Mouse (Mus musculus) kidney, adult 2 months (tissue): ENCODE measurements around the gene Hpdl. TPM values are rescaled to one million over a fixed set of nuclear protein-coding genes. Genes with fewer than 3 reads are reported as not detected.

Source experiments
- DNase-seq: peaks from one replicate; pipeline ENCODE4 v3.0.0; 2021
- H3K27ac ChIP-seq: fragments of 200-500 bp; 2 replicates; pipeline ENCODE4 v1.5.1; 2012; ENCODE audit warnings: low read depth, low read length, control low read depth, inconsistent platforms; ENCODE audit not compliant: insufficient read depth
- H3K27me3 ChIP-seq: fragments of 200-500 bp; replicated peaks from 2 replicates; pipeline ENCODE4 v1.6.1; 2012; ENCODE audit warnings: mild to moderate bottlenecking, moderate library complexity, low read length, inconsistent platforms; ENCODE audit not compliant: control insufficient read depth, insufficient read depth
- H3K36me3 ChIP-seq: fragments of 200-500 bp; 2 replicates; pipeline ENCODE4 v1.6.1; 2012; ENCODE audit warnings: mild to moderate bottlenecking, moderate library complexity, low read length, inconsistent platforms; ENCODE audit not compliant: control insufficient read depth, insufficient read depth
- H3K4me1 ChIP-seq: fragments of 200-500 bp; 2 replicates; pipeline ENCODE4 v1.6.1; 2011; ENCODE audit warnings: low read length; ENCODE audit not compliant: control insufficient read depth, insufficient read depth
- H3K4me3 ChIP-seq: fragments of 200-500 bp; 2 replicates; pipeline ENCODE4 v1.5.1; 2011; ENCODE audit warnings: mild to moderate bottlenecking, low read depth, low read length, control low read depth; ENCODE audit not compliant: insufficient read depth
- CTCF ChIP-seq: fragments of 200-500 bp; conservative IDR thresholded peaks from 2 replicates; pipeline ENCODE4 v1.5.1; 2011; ENCODE audit warnings: low read depth, mild to moderate bottlenecking, control low read depth, low read length, moderate library complexity, mixed read lengths; ENCODE audit not compliant: insufficient read depth, insufficient read length
- POLR2A ChIP-seq: fragments of 200-500 bp; IDR thresholded peaks from one replicate; pipeline ENCODE4 v1.6.1; 2011; ENCODE audit warnings: low read depth, low read length, control low read depth
- WGBS: fragments of 180-500 bp; shearing (Covaris S2); methylation state at CpG from one replicate; pipeline ENCODE4 v1.1.7; 2018; 5-methylcytosine and 5-hydroxymethylcytosine counted together
- polyA plus RNA-seq: library from polyadenylated mRNA; depleted of rRNA; stranded (reverse); fragments of >200 nt; gene quantifications from 2 replicates; pipeline ENCODE4 v1.2.3, GENCODE M21; 2012; rRNA removed

Hpdl gene
- 2.1 and 2.5 TPM in 2 replicates for polyA plus RNA-seq

GRCm38 (mm10) chr4:116821694-116822016 lies at the start of gene Hpdl:
Gene Hpdl (minus strand): TSS chr4:116821707.
- DNase-seq = no peak
- WGBS = 14% methylated on average over 9 of the region's 9 CpGs
- H3K4me3 ChIP-seq = peak within 1 kb of the TSS; percentile 57
- no peaks in the 10 kb centered on the region for H3K36me3 ChIP-seq
- peak within 1 kb of the TSS; percentile 21; the same call in 1 of the 2 replicates for H3K27ac ChIP-seq
- TF ChIP-seq POLR2A = no peak
- no peak for TF ChIP-seq CTCF
- peaks cover 3% of the 10 kb centered on the region; the same call in 1 of the 2 replicates for H3K4me1 ChIP-seq
- no peaks in the 10 kb centered on the region for H3K27me3 ChIP-seq

GRCm38 (mm10) chr4:116869898-116870297 lies 48.4 kb upstream of the Hpdl start:
- Histone ChIP-seq H3K4me3 (no peak overlapping the region), H3K27ac (no peak overlapping the region), H3K36me3 (no peaks in the 10 kb centered on the region), H3K4me1 (no peaks in the 10 kb centered on the region), H3K27me3 (0 out of 2 replicates have a peak, but pooled peaks cover 1% of the 10 kb centered on the region)
- DNase-seq = no peak
- TF ChIP-seq POLR2A = no peak
- no peak for TF ChIP-seq CTCF
- WGBS = 75% methylated on average over 3 of the region's 3 CpGs

GRCm38 (mm10) chr4:116862023-116862422 lies 40.5 kb upstream of the Hpdl start:
- no peak for DNase-seq
- Histone ChIP-seq H3K36me3 (no peaks in the 10 kb centered on the region), H3K27ac (no peak overlapping the region), H3K27me3 (no peaks in the 10 kb centered on the region), H3K4me3 (no peak overlapping the region), H3K4me1 (peaks cover 4% of the 10 kb centered on the region; the same call in 1 of the 2 replicates)
- WGBS = 32% methylated on average over 8 of the region's 8 CpGs
- TF ChIP-seq POLR2A (no peak), CTCF (no peak)

GRCm38 (mm10) chr4:116859711-116860110 lies 38.2 kb upstream of the Hpdl start:
- 29% methylated on average over 5 of the region's 5 CpGs for WGBS
- Histone ChIP-seq H3K4me3 (no peak overlapping the region), H3K36me3 (no peaks in the 10 kb centered on the region), H3K27ac (peak overlapping the region; percentile 45; the same call in 1 of the 2 replicates), H3K4me1 (peaks cover 4% of the 10 kb centered on the region; the same call in 1 of the 2 replicates), H3K27me3 (no peaks in the 10 kb centered on the region)
- TF ChIP-seq POLR2A (no peak), CTCF (no peak)
- DNase-seq = peak; percentile 90

GRCm38 (mm10) chr4:116857203-116857602 lies 35.7 kb upstream of the Hpdl start:
- H3K4me1 ChIP-seq = peaks cover 4% of the 10 kb centered on the region; the same call in 1 of the 2 replicates
- DNase-seq = no peak
- no peaks in the 10 kb centered on the region for H3K36me3 ChIP-seq
- WGBS = 69% methylated on average over 10 of the region's 10 CpGs
- no peak overlapping the region for H3K27ac ChIP-seq
- no peaks in the 10 kb centered on the region for H3K27me3 ChIP-seq
- no peak for TF ChIP-seq POLR2A
- TF ChIP-seq CTCF = no peak
- no peak overlapping the region for H3K4me3 ChIP-seq

- TF ChIP-seq POLR2A (no peak), CTCF (no peak)
- Histone ChIP-seq H3K4me1 (0 out of 2 replicates have a peak, but pooled peaks cover 3% of the 10 kb centered on the region), H3K36me3 (no peaks in the 10 kb centered on the region), H3K27me3 (no peaks in the 10 kb centered on the region), H3K27ac (no peak overlapping the region), H3K4me3 (no peak overlapping the region)
- DNase-seq = no peak
- 56% methylated on average over 2 of the region's 2 CpGs for WGBS
Observed at GRCm38 (mm10) chr4:116854286-116854685, 32.8 kb upstream of the Hpdl start.

- H3K4me3 ChIP-seq = no peak overlapping the region
- no peaks in the 10 kb centered on the region for H3K4me1 ChIP-seq
- 47% methylated on average over 3 of the region's 3 CpGs for WGBS
- no peaks in the 10 kb centered on the region for H3K27me3 ChIP-seq
- no peaks in the 10 kb centered on the region for H3K36me3 ChIP-seq
- TF ChIP-seq POLR2A = no peak
- no peak for TF ChIP-seq CTCF
- no peak overlapping the region for H3K27ac ChIP-seq
- no peak for DNase-seq
Observed at GRCm38 (mm10) chr4:116849901-116850300, 28.4 kb upstream of the Hpdl start.
